Mouse (Mus musculus): ENCODE data around the gene Jup. TPM values are rescaled to one million over a fixed set of nuclear protein-coding genes. Genes with fewer than 3 reads are reported as not detected.
"Not testable (repeated sequence)": the region's sequence is repeated elsewhere in the genome, so short reads cannot be mapped to it uniquely, and the experiment has no call there.

Jup gene
- polyA plus RNA-seq, 1 experiment, result 48.2 TPM

GRCm38 (mm10) chr11:100325062-100325629, 72.4 kb downstream of the Jup start:
- Histone ChIP-seq H3K4me3 (ENCODE audit: insufficient read depth, low read length) (no peak overlapping the region), H3K27ac (ENCODE audit: insufficient read depth, low read length) (no peak overlapping the region), H3K4me1 (ENCODE audit: control insufficient read depth, insufficient read depth, low read length) (0 out of 2 replicates have a peak, but pooled peaks cover 2% of the 10 kb centered on the region)
- TF ChIP-seq CTCF (IDR thresholded peaks at IDR 0.05; ENCODE audit: extremely low read depth, insufficient read depth, low read length) (no peak), POLR2A (IDR thresholded peaks at IDR 0.05; ENCODE audit: extremely low read depth, insufficient read depth, low read length) (no peak)

GRCm38 (mm10) chr11:100323578-100323977, 74.0 kb downstream of the Jup start:
- Histone ChIP-seq H3K4me3 (ENCODE audit: insufficient read depth, low read length) (no peak overlapping the region), H3K27ac (ENCODE audit: insufficient read depth, low read length) (no peak overlapping the region), H3K4me1 (ENCODE audit: control insufficient read depth, insufficient read depth, low read length) (0 out of 2 replicates have a peak, but pooled peaks cover 2% of the 10 kb centered on the region)
- peak; percentile 70 for TF ChIP-seq CTCF (IDR thresholded peaks at IDR 0.05; ENCODE audit: extremely low read depth, insufficient read depth, low read length)
- no peak for TF ChIP-seq POLR2A (IDR thresholded peaks at IDR 0.05; ENCODE audit: extremely low read depth, insufficient read depth, low read length)

GRCm38 (mm10) chr11:100322591-100323258, 74.8 kb downstream of the Jup start:
- Histone ChIP-seq H3K4me3 (ENCODE audit: insufficient read depth, low read length) (no peak overlapping the region), H3K27ac (ENCODE audit: insufficient read depth, low read length) (no peak overlapping the region), H3K4me1 (ENCODE audit: control insufficient read depth, insufficient read depth, low read length) (0 out of 2 replicates have a peak, but pooled peaks cover 2% of the 10 kb centered on the region)
- TF ChIP-seq CTCF (IDR thresholded peaks at IDR 0.05; ENCODE audit: extremely low read depth, insufficient read depth, low read length) (no peak), POLR2A (IDR thresholded peaks at IDR 0.05; ENCODE audit: extremely low read depth, insufficient read depth, low read length) (no peak)

- not testable (repeated sequence) for H3K4me1 ChIP-seq (ENCODE audit: control insufficient read depth, insufficient read depth, low read length); H3K27ac ChIP-seq (ENCODE audit: insufficient read depth, low read length)
- H3K4me3 ChIP-seq (ENCODE audit: insufficient read depth, low read length), result peak overlapping the region; percentile 61; the same call in 1 of the 2 replicates
Observed at GRCm38 (mm10) chr11:100321479-100322305, 75.9 kb downstream of the Jup start.

- not testable (repeated sequence) for H3K4me1 ChIP-seq (ENCODE audit: control insufficient read depth, insufficient read depth, low read length); H3K27ac ChIP-seq (ENCODE audit: insufficient read depth, low read length)
- H3K4me3 ChIP-seq (ENCODE audit: insufficient read depth, low read length), result peak overlapping the region; percentile 61
Observed at GRCm38 (mm10) chr11:100320701-100321410, 76.7 kb downstream of the Jup start.

GRCm38 (mm10) chr11:100320172-100320630, 77.4 kb downstream of the Jup start:
- peak overlapping the region; percentile 76 for H3K27ac ChIP-seq (ENCODE audit: insufficient read depth, low read length)
- peak overlapping the region; percentile 61 for H3K4me3 ChIP-seq (ENCODE audit: insufficient read depth, low read length)
- TF ChIP-seq POLR2A (IDR thresholded peaks at IDR 0.05; ENCODE audit: extremely low read depth, insufficient read depth, low read length) (peak; percentile 76; the same call in 1 of the 2 replicates), CTCF (IDR thresholded peaks at IDR 0.05; ENCODE audit: extremely low read depth, insufficient read depth, low read length) (no peak)
- H3K4me1 ChIP-seq (ENCODE audit: control insufficient read depth, insufficient read depth, low read length), result no peaks in the 10 kb centered on the region

GRCm38 (mm10) chr11:100319492-100320171, 77.9 kb downstream of the Jup start, which contains the start of gene Eif1:
Eif1 (plus strand) TSS chr11:100319885.
- H3K4me3 ChIP-seq (ENCODE audit: insufficient read depth, low read length), result peak within 1 kb of the TSS; percentile 61
- H3K27ac ChIP-seq (ENCODE audit: insufficient read depth, low read length), result peak within 1 kb of the TSS; percentile 76
- peak; percentile 67 for TF ChIP-seq POLR2A (IDR thresholded peaks at IDR 0.05; ENCODE audit: extremely low read depth, insufficient read depth, low read length)
- TF ChIP-seq CTCF (IDR thresholded peaks at IDR 0.05; ENCODE audit: extremely low read depth, insufficient read depth, low read length), result no peak

More at GRCm38 (mm10) chr11:100319492-100320171, 77.9 kb downstream of the Jup start, which contains the start of gene Eif1:
- H3K4me1 ChIP-seq (ENCODE audit: control insufficient read depth, insufficient read depth, low read length), result no peaks in the 10 kb centered on the region

Other genes starting within 250 kb of the Jup start
- 0.25 and 0.44 TPM in 2 replicates for gene Krt19, start 249.1 kb downstream of the Jup start, polyA plus RNA-seq (2012; rRNA removed)
- gene Krt9, start 204.5 kb downstream of the Jup start, polyA plus RNA-seq (2012; rRNA removed), result 4.7 and 6.4 TPM in 2 replicates
- gene Krt14, start 190.2 kb downstream of the Jup start, polyA plus RNA-seq (2012; rRNA removed), result not detected in 2 replicates
- gene Krt16, start 148.9 kb downstream of the Jup start, polyA plus RNA-seq (2012; rRNA removed), result not detected in 2 replicates
- 0.13 and 0.15 TPM in 2 replicates for gene Krt17, start 136.7 kb downstream of the Jup start, polyA plus RNA-seq (2012; rRNA removed)
- gene Krt42, start 127.9 kb downstream of the Jup start, polyA plus RNA-seq (2012; rRNA removed), result not detected in 2 replicates
- gene Eif1, start 77.9 kb downstream of the Jup start, polyA plus RNA-seq (2012; rRNA removed), result 534 and 549 TPM in 2 replicates
- gene Gast, start 63.4 kb downstream of the Jup start, polyA plus RNA-seq (2012; rRNA removed), result 0.33 TPM in 1 of 2 replicates, not detected in the other
- gene Hap1, start 41.6 kb downstream of the Jup start, polyA plus RNA-seq (2012; rRNA removed), result 76.5 and 83.3 TPM in 2 replicates
- gene P3h4, start 17.1 kb upstream of the Jup start, polyA plus RNA-seq (2012; rRNA removed), result 14.4 and 15.3 TPM in 2 replicates
- gene Fkbp10, start 17.9 kb upstream of the Jup start, polyA plus RNA-seq (2012; rRNA removed), result 8.0 and 9.6 TPM in 2 replicates
- 70.9 and 73.6 TPM in 2 replicates for gene Nt5c3b, start 44.0 kb upstream of the Jup start, polyA plus RNA-seq (2012; rRNA removed)
- 0.52 and 0.55 TPM in 2 replicates for gene Klhl10, start 44.2 kb upstream of the Jup start, polyA plus RNA-seq (2012; rRNA removed)
- 13.8 TPM in 2 replicates for gene Klhl11, start 75.0 kb upstream of the Jup start, polyA plus RNA-seq (2012; rRNA removed)
- gene Acly, start 130.2 kb upstream of the Jup start, polyA plus RNA-seq (2012; rRNA removed), result 87.1 and 94.6 TPM in 2 replicates
- 1.8 and 2.0 TPM in 2 replicates for gene Ttc25, start 147.8 kb upstream of the Jup start, polyA plus RNA-seq (2012; rRNA removed)
- 396 and 492 TPM in 2 replicates for gene Cnp, start 177.1 kb upstream of the Jup start, polyA plus RNA-seq (2012; rRNA removed)
- 19.6 and 20.9 TPM in 2 replicates for gene Nkiras2, start 221.5 kb upstream of the Jup start, polyA plus RNA-seq (2012; rRNA removed)
- gene Dnajc7, start 222.4 kb upstream of the Jup start, polyA plus RNA-seq (2012; rRNA removed), result 165 and 175 TPM in 2 replicates